Mouse (Mus musculus): ENCODE measurements at regions not wholly inside any gene's neighbourhood (a gene's known extent, or its start where the extent isn't known, plus 50 kb on each side); places are given as distances from the start of the nearest gene placed in this dataset.

DNA sequence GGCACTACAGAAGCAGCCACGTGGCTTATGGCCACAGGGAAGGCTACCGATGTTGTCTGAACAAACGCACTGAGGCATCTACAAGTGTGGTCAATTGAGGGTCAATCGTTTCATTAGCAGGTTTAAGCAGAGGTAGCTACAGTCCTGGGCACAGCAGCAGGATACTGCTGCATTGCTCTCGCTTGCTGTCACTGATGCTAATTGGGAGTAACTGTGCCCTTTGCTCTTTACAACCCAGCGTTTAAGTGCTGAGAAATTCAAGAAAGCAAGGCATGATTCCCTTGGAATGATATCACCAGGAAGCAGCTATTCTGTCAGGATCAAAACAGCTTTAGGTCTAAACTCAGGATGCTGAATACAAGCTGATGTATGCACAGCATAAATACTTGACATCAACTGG, 56.2 kb upstream of the Atp1a1 start:
- Histone ChIP-seq H3K4me1 (0 out of 2 replicates have a peak, but pooled peaks cover 5% of the 10 kb centered on the region), H3K27ac (replicated peaks) (no peak overlapping the region), H3K4me3 (no peak overlapping the region), H3K9me3 (no peaks in the 10 kb centered on the region), H3K36me3 (no peaks in the 10 kb centered on the region), H3K27me3 (replicated peaks) (no peaks in the 10 kb centered on the region), H3K4me2 (no peak overlapping the region), H3K9ac (no peak overlapping the region)
- ATAC-seq (ENCODE audit: extremely low read depth, insufficient number of reproducible peaks, low FRiP score, low TSS enrichment) = no peak
- WGBS = 62% methylated on average over 6 of the region's 6 CpGs

DNA sequence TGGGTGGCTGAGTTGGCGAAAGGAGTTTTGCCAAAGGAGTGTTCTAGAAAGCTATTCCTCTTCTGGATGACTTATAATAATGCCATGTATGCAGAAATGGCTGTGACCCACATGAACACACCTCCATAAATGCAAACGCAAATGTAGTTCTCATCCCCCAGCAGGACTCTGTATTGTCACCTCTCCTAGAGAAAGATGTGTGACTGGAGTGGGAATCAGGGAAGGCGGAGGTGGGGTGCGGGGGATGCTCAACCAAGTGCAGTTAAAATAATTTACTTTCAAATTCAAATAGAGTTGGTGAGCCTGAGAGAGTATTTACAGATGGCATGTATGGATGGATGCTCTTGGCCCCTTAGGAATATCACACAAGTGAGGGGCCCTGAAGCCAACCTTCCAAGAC, 55.7 kb upstream of the Atp1a1 start:
- 85% methylated on average over 4 of the region's 4 CpGs for WGBS
- ATAC-seq (ENCODE audit: extremely low read depth, insufficient number of reproducible peaks, low FRiP score, low TSS enrichment) = no peak

GRCm38 (mm10) chr3:101657979-101658378, 53.5 kb upstream of the Atp1a1 start:
- Histone ChIP-seq H3K27ac (replicated peaks) (no peak overlapping the region), H3K27me3 (replicated peaks) (no peaks in the 10 kb centered on the region), H3K4me1 (0 out of 2 replicates have a peak, but pooled peaks cover 9% of the 10 kb centered on the region), H3K9me3 (no peaks in the 10 kb centered on the region), H3K36me3 (no peaks in the 10 kb centered on the region), H3K4me2 (no peak overlapping the region), H3K4me3 (no peak overlapping the region), H3K9ac (no peak overlapping the region)
- ATAC-seq (ENCODE audit: extremely low read depth, insufficient number of reproducible peaks, low FRiP score, low TSS enrichment) = no peak

More for the DNA sequence above, 55.7 kb upstream of the Atp1a1 start:
- H3K27me3 ChIP-seq (replicated peaks) = no peaks in the 10 kb centered on the region
- no peak overlapping the region for H3K27ac ChIP-seq (replicated peaks)
- H3K4me3 ChIP-seq = no peak overlapping the region
- H3K36me3 ChIP-seq = no peaks in the 10 kb centered on the region
- H3K9ac ChIP-seq = no peak overlapping the region
- no peaks in the 10 kb centered on the region for H3K9me3 ChIP-seq
- H3K4me1 ChIP-seq = 0 out of 2 replicates have a peak, but pooled peaks cover 5% of the 10 kb centered on the region
- no peak overlapping the region for H3K4me2 ChIP-seq

DNA sequence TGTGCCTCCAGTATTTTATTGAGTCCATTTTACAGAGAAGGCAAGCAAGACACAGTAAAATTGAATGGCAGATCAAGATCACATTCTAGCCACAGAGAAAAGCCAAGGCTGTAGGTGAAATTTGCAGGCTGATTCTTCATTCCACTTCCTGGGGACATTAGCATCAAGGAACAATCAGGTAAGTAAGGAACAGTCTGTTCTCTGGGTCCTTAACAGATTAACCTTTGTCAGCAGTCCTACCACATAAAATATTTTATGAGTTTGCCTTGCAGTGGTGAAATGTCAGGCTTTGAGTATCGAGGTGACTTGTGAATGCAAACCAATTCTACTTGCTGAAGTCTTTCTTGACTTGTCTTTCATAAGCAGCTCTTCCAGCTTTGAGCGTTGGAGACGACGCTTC, 50.2 kb upstream of the Atp1a1 start:
- no peak for ATAC-seq (ENCODE audit: extremely low read depth, insufficient number of reproducible peaks, low FRiP score, low TSS enrichment)
- WGBS = 84% methylated on average over 4 of the region's 4 CpGs
- Histone ChIP-seq H3K4me3 (no peak overlapping the region), H3K9me3 (no peaks in the 10 kb centered on the region), H3K9ac (no peak overlapping the region), H3K36me3 (no peaks in the 10 kb centered on the region), H3K4me2 (no peak overlapping the region), H3K27ac (replicated peaks) (no peak overlapping the region), H3K4me1 (0 out of 2 replicates have a peak, but pooled peaks cover 4% of the 10 kb centered on the region), H3K27me3 (replicated peaks) (no peaks in the 10 kb centered on the region)
